Mouse (Mus musculus) stomach, embryonic 16.5 days (tissue): Measurements from ENCODE around the gene Acrbp. TPM values are rescaled to one million over a fixed set of nuclear protein-coding genes. Genes with fewer than 3 reads are reported as not detected.
A peak's percentile ranks its signal among the peaks of the same experiment; 100 is the strongest.

ENCODE experiments used
- ATAC-seq: fragments of 200-750 bp; cut with Nextera tagmentation; 2 replicates; pipeline ENCODE4 v1.8.0; 2017; ENCODE audit warnings: moderate number of reproducible peaks, moderate TSS enrichment; ENCODE audit not compliant: insufficient read depth, low FRiP score
- H3K27ac ChIP-seq: fragments of 300-500 bp; sonication (generic); 2 replicates; pipeline ENCODE4 v1.5.1; 2014; ENCODE audit warnings: low read length
- H3K27me3 ChIP-seq: fragments of 300-500 bp; sonication (generic); 2 replicates; pipeline ENCODE4 v1.6.1; 2014; ENCODE audit warnings: low read length, control low read depth, mixed read lengths; ENCODE audit not compliant: control insufficient read depth, insufficient read depth
- H3K36me3 ChIP-seq: fragments of 300-500 bp; sonication (generic); 2 replicates; pipeline ENCODE4 v1.6.1; 2014; ENCODE audit warnings: low read length; ENCODE audit not compliant: control insufficient read depth, insufficient read depth
- H3K4me1 ChIP-seq: fragments of 300-500 bp; sonication (generic); 2 replicates; pipeline ENCODE4 v1.6.1; 2014; ENCODE audit warnings: low read length, control low read depth, mixed read lengths; ENCODE audit not compliant: control insufficient read depth, insufficient read depth
- H3K4me2 ChIP-seq: fragments of 300-500 bp; sonication (generic); 2 replicates; pipeline ENCODE4 v1.6.1; 2014; ENCODE audit warnings: low read depth, low read length, mixed read lengths
- H3K4me3 ChIP-seq: fragments of 300-500 bp; sonication (generic); replicated peaks from 2 replicates; pipeline ENCODE4 v1.5.1; 2014; ENCODE audit warnings: mild to moderate bottlenecking, low read length
- H3K9ac ChIP-seq: fragments of 300-500 bp; sonication (generic); 2 replicates; pipeline ENCODE4 v1.6.1; 2014; ENCODE audit warnings: low read length
- H3K9me3 ChIP-seq: fragments of 300-500 bp; sonication (generic); replicated peaks from 2 replicates; pipeline ENCODE4 v1.6.1; 2016; ENCODE audit warnings: low read length, control low read depth; ENCODE audit not compliant: control insufficient read depth
- WGBS: fragments of 180-500 bp; shearing (Covaris S2); extraction: QIAGEN DNeasy Blood & Tissue Kit; methylation state at CpG from one replicate; pipeline ENCODE4 v1.1.7; 2014; 5-methylcytosine and 5-hydroxymethylcytosine counted together
- polyA plus RNA-seq: library from polyadenylated mRNA; unstranded; fragments of >200 nt; fragmentation: Nextera tagmentation; extraction: Ambion mirVana; gene quantifications from 2 replicates; pipeline ENCODE4 v1.2.1, GENCODE M21; 2015

Acrbp gene
- polyA plus RNA-seq, 1 experiment from 2014 or later: 10.6 TPM

DNA sequence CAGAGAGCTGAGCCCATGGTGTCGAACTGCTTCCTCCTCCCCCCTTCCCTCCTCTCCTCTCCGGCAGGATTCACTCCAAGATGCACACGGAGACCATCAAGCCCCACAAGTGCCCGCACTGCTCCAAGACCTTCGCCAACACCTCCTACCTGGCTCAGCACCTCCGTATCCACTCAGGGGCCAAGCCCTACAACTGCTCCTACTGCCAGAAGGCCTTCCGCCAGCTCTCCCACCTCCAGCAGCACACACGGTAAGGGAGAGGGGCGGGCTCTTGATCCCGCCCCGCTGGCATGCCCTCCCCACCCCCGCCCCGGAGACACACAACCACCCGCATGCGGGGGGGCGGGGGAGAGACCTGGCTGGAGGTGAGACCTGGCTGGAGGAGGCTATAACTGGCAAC lies 17.9 kb upstream of the Acrbp start:
- Histone ChIP-seq H3K27me3 (no peaks in the 10 kb centered on the region), H3K4me2 (no peak overlapping the region), H3K27ac (no peak overlapping the region), H3K9me3 (no peaks in the 10 kb centered on the region), H3K9ac (no peak overlapping the region), H3K4me3 (no peak overlapping the region), H3K36me3 (peaks cover 25% of the 10 kb centered on the region), H3K4me1 (no peaks in the 10 kb centered on the region)
- ATAC-seq: no peak
- 81% methylated on average over 16 of the region's 16 CpGs for WGBS

DNA sequence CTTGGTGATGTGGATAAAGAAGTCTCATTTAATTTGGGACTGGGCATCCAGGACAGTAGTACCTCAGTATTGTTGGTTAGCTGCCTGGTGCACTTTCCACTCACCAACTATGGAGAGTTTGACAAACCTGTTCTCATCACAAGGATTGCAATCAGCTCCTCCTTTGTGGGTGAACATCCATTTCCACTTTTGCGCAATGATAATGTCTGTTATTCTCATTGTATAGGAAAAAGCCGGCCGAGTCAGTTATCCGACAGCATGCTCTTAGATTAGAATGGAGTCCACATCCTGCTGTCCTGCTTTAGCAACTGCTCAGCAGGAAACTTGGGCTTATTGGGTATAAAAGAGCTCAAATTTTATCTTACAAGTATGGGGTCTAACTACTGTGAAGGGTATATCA lies 10.8 kb upstream of the Acrbp start:
- Histone ChIP-seq H3K9me3 (no peaks in the 10 kb centered on the region), H3K4me1 (peaks cover 12% of the 10 kb centered on the region; the same call in 1 of the 2 replicates), H3K27me3 (no peaks in the 10 kb centered on the region), H3K9ac (peak overlapping the region; percentile 63; the same call in 1 of the 2 replicates), H3K36me3 (peaks cover 18% of the 10 kb centered on the region; the same call in 1 of the 2 replicates), H3K27ac (peak overlapping the region; percentile 69; the same call in 1 of the 2 replicates), H3K4me3 (peak overlapping the region; percentile 77; the same call in 1 of the 2 replicates), H3K4me2 (peak overlapping the region; percentile 67)
- ATAC-seq: no peak
- WGBS: 92% methylated on average over 4 of the region's 4 CpGs

DNA sequence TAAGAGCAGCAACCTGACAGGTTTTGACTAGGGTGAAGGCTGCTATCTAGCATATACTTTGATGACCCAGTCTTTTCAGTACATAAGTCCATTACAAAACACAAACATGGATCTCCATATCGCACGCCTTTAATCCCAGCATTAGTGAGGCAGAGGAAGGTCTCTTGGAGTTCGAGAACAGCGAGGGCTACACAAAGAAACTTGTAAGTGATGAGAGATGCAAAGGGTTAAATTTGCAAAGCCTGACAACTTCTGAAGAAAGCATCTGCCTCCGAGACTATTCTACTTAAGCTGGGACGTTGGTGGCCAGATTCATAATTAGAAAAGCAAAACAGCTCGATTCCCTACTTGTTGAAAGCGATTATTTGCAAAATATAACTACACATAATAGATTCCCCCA lies 10.4 kb upstream of the Acrbp start:
- WGBS: 6% methylated on average over 8 of the region's 8 CpGs
- H3K27me3 ChIP-seq: no peaks in the 10 kb centered on the region
- peak overlapping the region; percentile 77 for H3K4me3 ChIP-seq
- H3K27ac ChIP-seq: peak overlapping the region; percentile 69
- peak overlapping the region; percentile 63 for H3K9ac ChIP-seq
- no peak for ATAC-seq
- H3K36me3 ChIP-seq: peaks cover 19% of the 10 kb centered on the region
- H3K9me3 ChIP-seq: no peaks in the 10 kb centered on the region
- peaks cover 12% of the 10 kb centered on the region; the same call in 1 of the 2 replicates for H3K4me1 ChIP-seq
- H3K4me2 ChIP-seq: peak overlapping the region; percentile 67

DNA sequence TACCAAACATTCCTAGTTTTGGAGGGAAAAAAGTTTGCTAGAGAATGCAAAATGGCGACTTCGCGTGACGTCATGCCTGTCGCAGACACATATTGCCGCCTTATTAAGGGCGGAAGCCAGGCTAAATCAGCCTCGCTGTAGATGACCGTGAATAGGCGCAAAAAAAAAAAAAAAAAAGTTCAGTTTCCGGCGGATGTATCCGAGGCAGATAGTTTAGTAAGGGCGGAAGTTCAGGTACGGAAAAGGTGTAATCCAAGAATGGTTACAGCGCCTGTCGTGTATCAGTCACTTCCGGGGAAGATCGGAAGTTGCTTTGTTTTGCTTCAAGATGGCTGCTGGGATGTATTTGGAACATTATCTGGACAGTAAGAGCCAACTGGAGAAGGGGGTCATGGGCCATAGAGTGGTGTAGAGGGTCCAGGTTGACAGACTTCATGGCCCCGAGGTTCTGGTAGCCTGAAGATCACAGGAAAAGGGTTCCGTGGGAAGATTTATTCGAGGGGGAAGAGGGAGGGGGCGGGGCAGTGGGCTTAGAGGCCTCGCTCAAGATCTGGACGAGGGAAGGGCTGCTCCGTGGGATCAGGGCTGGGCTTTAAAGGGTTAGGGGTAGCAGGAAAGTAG lies 9.8 kb upstream of the Acrbp start, which contains the start of gene Ing4:
TSS of gene Ing4 (plus strand) at position 228 of the 621 bp plus-strand sequence.
- WGBS: under 1% methylated on average over 26 of the region's 26 CpGs
- no peaks in the 10 kb centered on the region for H3K27me3 ChIP-seq
- peaks cover 12% of the 10 kb centered on the region; the same call in 1 of the 2 replicates for H3K4me1 ChIP-seq
- H3K9ac ChIP-seq: peak within 1 kb of the TSS; percentile 77
- H3K9me3 ChIP-seq: no peaks in the 10 kb centered on the region
- H3K27ac ChIP-seq: peak within 1 kb of the TSS; percentile 69
- H3K4me3 ChIP-seq: peak within 1 kb of the TSS; percentile 77
- peak within 1 kb of the TSS; percentile 79 for H3K4me2 ChIP-seq
- peak; percentile 95 for ATAC-seq
- H3K36me3 ChIP-seq: peaks cover 22% of the 10 kb centered on the region; the same call in 1 of the 2 replicates

DNA sequence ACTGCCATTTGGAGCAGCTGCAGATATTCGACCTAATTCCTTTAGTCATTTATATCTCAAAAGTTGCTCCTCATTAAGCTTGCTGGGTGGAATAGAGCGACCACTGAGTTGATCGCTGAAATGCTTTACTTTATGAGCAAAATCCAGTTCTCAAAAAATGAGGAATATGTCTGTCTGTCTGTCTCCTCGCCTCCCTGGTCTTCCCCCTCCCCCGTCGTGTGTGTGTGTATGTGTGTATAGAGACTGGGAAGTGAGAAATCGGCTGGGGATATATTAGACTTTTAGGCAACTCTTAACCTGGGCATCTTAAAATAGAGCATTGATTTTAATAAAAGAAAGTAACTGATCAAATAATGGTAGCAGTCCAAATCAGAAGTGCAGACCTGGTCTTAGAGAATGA lies 9.3 kb upstream of the Acrbp start:
- WGBS: 8% methylated on average over 7 of the region's 7 CpGs

DNA sequence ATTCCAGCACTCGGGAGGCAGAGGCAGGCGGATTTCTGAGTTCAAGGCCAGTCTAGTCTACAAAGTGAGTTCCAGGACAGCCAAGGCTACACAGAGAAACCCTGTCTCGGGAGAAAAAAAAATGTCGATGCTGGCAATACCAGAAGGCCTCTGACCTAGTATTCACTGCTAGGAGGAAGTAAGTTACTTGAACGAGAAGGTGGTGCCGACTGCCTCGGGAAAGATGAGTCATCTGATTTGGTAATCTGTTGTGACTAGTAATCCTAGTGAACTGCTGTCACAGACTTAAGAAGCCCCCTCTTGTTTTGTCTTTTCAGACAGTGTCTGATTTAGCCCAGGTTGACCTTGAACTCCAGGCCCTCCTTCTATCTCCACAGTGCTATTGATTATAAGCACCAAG lies 8.4 kb upstream of the Acrbp start:
- no peak overlapping the region for H3K4me2 ChIP-seq
- ATAC-seq: no peak
- 78% methylated on average over 7 of the region's 7 CpGs for WGBS
- no peaks in the 10 kb centered on the region for H3K9me3 ChIP-seq
- no peak overlapping the region for H3K9ac ChIP-seq
- no peak overlapping the region for H3K4me3 ChIP-seq
- H3K36me3 ChIP-seq: peaks cover 22% of the 10 kb centered on the region
- H3K27me3 ChIP-seq: no peaks in the 10 kb centered on the region
- H3K27ac ChIP-seq: no peak overlapping the region
- peaks cover 12% of the 10 kb centered on the region; the same call in 1 of the 2 replicates for H3K4me1 ChIP-seq

More for the DNA sequence above, 9.3 kb upstream of the Acrbp start:
- Histone ChIP-seq H3K9ac (peak overlapping the region; percentile 77), H3K36me3 (peaks cover 25% of the 10 kb centered on the region), H3K27ac (peak overlapping the region; percentile 50), H3K4me3 (peak overlapping the region; percentile 77), H3K4me1 (peaks cover 12% of the 10 kb centered on the region; the same call in 1 of the 2 replicates), H3K4me2 (peak overlapping the region; percentile 79), H3K9me3 (no peaks in the 10 kb centered on the region), H3K27me3 (no peaks in the 10 kb centered on the region)
- ATAC-seq: no peak

DNA sequence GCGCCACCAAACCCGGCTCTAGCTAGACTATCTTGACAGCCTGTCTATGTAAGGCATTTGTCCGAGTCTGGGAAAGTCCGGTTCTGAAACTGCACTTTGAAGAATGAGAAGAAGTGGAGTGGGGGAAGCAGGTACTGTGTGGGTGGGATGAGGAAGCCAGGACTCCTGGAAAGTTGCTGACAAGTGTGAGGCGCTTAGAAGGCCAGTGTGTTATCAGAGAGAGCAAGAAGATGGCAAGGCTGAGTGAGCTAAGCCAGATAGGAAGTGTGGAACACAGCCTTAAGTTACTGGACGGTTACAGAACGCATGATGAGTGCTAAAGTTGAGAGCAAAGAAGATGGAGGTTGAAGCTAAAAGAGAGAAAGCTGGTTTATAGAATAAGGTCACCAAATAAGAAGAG lies 7.4 kb upstream of the Acrbp start:
- H3K9me3 ChIP-seq: no peaks in the 10 kb centered on the region
- H3K4me3 ChIP-seq: no peak overlapping the region
- peaks cover 18% of the 10 kb centered on the region for H3K36me3 ChIP-seq
- H3K27me3 ChIP-seq: no peaks in the 10 kb centered on the region
- no peak overlapping the region for H3K4me2 ChIP-seq
- ATAC-seq: no peak
- H3K4me1 ChIP-seq: peaks cover 12% of the 10 kb centered on the region; the same call in 1 of the 2 replicates
- WGBS: 91% methylated on average over 7 of the region's 7 CpGs
- no peak overlapping the region for H3K9ac ChIP-seq
- H3K27ac ChIP-seq: no peak overlapping the region

DNA sequence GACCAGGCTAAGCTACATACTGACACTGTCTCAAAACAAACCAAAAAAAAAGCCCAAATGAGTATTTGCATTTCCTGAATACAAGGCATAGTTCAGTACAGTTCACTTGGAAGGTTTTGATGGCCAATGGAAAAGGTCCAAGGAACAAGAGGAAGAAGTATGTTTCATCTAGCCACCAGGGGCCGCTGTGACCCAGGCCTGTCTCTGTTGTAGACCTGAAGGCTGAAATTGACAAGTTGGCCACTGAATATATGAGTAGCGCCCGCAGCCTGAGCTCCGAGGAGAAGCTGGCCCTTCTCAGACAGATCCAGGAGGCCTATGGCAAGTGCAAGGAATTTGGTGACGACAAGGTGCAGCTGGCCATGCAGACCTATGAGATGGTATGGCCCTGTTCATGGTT lies 2.8 kb upstream of the Acrbp start:
- peak; percentile 52; the same call in 1 of the 2 replicates for ATAC-seq
- Histone ChIP-seq H3K27ac (no peak overlapping the region), H3K36me3 (peaks cover 22% of the 10 kb centered on the region), H3K27me3 (no peaks in the 10 kb centered on the region), H3K9me3 (no peaks in the 10 kb centered on the region), H3K4me1 (no peaks in the 10 kb centered on the region), H3K4me2 (no peak overlapping the region), H3K4me3 (no peak overlapping the region), H3K9ac (no peak overlapping the region)
- WGBS: 26% methylated on average over 5 of the region's 5 CpGs

DNA sequence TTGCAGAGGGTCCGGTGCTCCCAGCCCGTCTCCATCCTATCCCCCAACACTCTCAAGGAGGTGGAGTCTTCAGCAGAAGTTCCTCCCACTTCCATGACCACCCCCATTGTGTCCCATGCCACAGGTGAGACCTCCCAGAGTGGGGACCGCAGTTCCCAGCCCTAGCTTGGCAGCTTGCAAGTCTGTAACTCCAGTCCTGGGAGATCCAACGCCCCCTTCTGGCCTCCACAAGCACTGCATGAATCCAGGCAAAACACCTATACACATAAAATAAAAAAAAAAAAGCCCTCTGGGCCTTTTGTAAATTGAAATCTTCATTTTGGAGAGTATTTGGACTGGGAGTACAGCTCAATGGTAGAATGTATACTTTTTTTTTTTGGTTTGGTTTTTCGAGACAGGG lies 1.7 kb downstream of the Acrbp start:
- Histone ChIP-seq H3K4me2 (no peak overlapping the region), H3K4me1 (no peaks in the 10 kb centered on the region), H3K9ac (no peak overlapping the region), H3K36me3 (peaks cover 11% of the 10 kb centered on the region; the same call in 1 of the 2 replicates), H3K4me3 (no peak overlapping the region), H3K27me3 (no peaks in the 10 kb centered on the region), H3K27ac (no peak overlapping the region), H3K9me3 (no peaks in the 10 kb centered on the region)
- WGBS: 56% methylated on average over 5 of the region's 5 CpGs
- no peak for ATAC-seq
